Mouse (Mus musculus): ENCODE results near the gene Arid3a.

Gene Arid3a

DNA sequence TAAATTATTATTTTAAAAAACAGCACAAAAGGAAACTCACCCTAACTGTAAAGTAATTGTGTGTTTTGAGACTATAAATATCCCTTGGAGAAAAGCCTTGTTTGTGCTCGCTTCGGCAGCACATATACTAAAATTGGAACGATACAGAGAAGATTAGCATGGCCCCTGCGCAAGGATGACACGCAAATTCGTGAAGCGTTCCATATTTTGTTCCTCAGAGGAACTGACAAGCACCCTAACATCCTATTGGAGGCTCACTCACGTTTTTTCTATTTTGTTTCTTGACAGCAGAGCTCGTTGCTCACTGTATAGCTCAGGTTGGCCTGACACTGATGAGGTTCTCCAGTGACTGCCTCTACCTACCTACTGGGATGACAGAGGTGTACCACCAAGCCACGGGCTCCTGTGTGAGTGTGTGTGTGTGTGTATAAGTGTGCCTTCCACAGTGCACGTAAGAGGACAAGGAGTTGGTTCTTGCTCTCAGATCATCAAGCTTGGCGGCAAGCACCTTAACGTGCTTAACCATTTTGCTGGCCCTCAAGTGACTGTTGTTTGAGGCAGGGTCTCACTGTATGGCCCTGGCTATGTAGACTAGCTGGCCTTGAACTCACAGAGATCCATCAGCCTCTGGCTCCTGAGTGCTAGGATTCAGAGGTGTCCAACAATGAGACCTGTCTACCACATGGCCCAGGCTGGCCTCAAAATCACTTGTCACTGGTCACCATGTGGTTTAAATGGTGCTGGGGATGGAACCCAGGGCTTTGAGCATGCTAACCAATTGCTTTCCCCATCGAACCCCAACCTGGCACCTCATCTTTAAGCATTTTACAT, 17.5 kb upstream of the Arid3a start:
- no peak for DNase-seq

DNA sequence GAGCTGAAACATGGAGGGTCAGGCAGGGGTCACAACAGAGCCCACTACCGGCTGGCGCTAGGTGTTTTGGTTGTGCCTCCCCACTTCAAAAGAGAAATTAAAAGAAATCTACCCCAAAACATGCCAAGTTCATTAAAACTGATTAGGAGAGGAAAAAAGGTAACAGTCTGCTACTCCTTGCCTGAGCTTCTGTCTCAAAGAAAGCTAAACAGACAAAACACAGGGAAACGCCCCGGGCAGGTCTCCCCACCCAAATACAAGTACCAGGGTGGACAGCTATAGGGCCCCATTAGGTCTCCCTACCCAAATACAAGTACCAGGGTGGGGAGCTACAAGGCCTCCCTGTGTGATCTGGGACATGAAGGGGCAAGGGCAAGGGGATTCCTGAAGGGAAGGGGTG, 16.3 kb upstream of the Arid3a start, which contains the start of gene Gm26602:
Gene Gm26602, plus strand, starts transcription at position 301 of the 400 bp plus-strand sequence.
- no peak for DNase-seq

DNA sequence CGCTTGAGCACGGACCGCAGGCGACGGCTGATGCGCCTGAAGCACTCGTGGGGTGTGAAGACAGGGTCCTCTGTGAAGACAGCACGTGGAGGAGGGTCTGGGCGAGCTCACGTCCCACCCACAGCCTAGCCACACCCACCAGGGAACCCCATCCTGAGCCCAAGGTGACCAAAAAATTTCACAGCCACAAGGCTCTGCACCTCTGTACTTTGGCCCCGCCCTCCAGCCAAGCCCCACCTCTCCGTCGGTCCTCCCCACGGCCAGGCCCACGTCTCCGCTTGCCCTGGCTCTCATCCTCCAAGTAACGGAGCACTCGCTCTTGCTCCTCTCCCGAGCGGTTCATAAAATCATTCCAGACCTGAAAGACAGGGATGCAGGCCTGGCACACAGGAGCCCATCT, 14.4 kb upstream of the Arid3a start:
- no peak for DNase-seq

DNA sequence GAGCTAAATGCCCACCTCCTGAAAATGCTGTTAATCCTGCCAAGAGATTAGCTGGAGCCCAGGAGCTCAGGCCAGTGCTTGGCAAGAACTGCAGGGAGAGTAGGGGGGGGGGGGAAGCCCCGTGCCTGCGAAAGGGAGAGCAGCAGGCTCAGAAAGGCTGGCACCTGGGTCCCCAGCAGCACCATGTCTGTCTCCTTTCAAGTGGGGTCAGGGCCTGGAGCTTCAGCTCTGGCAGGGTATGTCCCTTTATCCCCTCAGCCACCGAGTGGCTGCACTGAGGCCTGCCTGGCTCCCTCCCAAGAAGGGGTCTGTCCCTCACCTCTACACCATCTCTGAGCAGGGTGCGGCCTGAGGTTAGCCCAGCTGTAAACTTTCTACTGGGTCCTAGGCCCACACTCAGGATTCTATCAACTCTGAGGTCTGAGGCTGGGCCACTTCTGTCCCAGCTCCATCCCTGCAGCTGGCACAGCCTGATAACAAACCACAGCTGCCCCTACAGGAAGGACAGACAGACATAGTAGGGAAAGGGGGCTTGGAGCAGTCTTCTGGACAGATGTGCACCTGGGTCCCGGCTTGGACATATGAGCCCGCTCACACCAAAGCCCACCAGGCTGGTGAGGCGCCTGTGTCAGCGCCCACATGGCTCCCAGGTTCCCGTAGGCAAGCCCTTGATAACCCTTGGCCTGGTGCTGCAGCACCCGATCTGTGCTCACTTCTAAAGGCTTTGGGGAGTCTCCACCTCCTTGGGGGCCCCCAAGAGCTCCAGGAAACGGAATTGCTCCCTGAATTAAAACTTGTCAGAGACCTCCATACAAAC, 12.5 kb upstream of the Arid3a start:
- no peak for DNase-seq

DNA sequence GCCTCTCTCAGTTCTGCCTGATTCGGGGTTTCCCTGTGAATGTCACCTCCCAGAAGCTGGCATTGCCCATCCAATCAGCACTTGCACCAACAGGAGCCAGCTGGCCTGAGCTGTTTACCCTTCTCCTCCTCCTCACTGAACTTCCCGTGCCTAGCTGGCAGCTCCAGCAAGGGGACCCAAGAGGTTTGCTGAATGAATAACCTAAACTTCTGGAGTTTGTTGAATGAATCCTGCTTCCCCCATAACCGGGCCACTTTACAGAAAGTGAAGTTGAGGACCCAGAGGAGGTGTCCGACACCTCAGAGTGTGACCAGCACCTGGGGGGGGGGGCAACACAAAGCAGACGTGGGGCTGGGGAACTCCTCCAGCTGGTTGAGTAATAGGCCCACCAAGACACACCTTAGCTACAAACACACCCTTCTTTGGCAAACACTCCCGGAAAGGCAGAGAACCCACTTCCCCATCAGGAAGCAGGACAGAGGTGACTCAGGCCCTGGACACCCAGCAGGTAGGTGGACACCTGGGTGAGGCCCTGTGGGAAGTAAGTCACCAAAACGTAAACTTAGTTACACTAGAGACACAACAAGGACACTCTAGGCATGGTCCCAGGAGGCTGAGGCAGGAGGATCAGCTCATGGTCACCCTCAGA, 11.8 kb upstream of the Arid3a start:
- no peak for DNase-seq

DNA sequence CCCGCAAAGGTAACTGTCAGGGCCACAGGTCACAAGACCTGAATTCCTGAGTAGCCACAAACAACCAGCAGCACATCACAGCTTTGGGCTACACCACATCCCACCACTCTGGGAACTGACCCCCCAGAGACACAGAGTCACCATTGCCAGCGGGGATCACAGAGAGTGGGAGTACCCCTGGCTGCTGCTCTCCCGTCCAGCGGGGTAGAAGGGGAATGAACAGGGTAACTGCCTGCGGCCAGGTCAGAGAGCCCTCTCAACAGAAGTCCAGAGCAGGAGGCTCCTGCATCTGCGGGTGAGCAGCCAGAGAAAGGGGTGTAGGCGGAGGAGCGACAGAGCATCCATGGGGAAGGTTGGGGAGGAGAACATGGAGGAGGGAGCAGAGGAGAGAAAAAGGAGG, 10.8 kb upstream of the Arid3a start:
- DNase-seq: no peak

DNA sequence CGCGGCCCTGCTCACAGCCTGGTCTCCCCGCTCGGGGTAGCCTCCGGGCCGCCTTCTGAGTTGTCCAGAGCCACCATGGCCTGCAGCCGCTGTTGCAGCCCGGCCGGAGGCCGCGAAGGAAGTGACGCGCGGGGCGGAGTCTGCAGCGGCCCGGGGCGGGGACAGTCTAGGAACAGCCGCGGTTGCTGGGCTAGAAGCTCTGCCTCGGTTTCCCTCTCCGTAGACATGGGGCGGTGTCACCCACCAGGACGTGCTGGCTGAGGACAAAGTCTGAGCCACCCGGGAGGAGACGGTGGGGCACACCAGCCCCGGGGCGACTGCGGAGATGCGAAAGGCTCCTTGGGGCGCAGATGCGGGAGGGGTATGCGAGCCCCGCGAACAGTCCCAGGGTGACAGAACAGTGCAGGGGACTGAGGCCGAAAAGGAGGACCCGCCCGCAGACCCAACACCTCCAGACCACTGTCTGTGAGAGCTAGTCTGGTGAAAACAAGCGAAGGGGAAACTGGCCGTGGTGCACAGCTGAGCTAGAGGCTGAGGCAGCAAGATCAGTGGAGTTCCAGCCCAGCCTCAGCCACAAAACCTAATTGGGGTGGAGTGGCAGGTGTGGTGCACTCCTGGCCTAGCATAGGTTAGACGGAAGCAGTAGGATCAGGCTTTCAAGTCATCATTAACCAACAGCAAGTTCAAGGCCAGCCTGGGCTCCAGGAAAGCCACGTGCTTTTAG, 9.9 kb upstream of the Arid3a start, which contains the start of gene Kiss1r:
Gene Kiss1r, plus strand, starts transcription at position 164 of the 724 bp plus-strand sequence.
- DNase-seq: peak; percentile 91

DNA sequence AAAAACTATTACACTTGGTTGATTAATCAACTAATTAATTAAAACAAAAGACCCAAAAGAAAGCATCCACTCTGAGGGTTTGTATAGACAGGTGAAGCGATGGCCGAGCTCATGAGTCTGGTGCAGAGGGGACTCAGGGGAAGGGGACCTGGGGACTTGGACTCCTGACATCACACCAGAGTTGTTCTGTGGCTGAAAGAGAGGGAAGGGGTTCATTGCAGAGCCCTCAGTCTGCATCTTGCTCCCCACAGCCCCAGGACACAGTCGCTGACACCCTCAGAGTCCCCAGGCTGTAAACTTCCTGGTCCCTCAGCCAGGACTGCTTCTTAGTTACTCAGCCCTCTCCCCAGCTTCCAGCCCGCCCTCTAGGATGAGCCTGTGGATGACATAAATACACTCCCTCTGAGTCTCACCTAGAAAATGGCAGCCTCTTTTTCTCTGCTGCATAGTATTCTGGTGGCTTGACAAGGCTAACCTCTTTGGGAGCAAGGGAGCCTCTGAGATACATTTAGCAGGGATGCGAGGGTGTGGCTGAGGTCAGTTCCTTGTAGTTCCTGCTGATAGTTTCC, 9.2 kb upstream of the Arid3a start:
- no peak for DNase-seq

DNA sequence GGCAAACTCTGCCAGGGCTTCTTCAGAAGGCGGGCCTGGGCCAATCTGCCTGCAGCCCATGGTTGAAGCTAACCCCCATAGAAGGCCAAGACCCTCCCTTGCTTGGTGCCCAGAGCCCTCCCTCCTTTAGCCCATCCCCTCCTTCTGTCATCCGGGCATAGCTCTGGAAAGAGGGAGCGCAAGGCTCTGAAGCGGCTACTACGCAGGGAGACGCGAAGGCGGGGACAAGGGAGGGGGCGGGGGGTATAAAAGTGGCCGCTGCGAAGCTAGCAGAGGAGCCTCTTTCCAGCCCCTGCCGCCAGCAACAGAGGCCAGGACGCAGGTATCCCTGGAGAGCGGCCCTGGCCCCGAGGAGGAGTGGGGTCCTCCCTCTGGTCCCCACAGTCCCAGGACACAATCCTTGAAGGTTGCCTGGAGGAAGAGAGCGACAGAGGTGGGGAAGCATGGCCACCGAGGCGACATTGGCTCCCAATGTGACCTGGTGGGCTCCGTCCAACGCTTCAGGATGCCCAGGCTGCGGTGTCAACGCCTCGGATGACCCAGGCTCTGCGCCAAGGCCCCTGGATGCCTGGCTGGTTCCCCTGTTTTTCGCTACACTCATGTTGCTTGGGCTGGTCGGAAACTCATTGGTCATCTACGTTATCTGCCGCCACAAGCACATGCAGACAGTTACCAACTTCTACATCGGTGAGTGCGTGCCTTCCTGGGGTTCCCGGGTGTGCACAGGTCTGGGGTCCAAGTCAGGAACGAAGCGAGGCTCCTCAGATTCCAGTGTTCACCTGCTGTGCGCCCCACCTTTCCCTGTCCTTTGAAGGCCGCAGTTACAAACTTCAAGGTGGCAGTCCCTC, 8.4 kb upstream of the Arid3a start:
- peak; percentile 52 for DNase-seq

DNA sequence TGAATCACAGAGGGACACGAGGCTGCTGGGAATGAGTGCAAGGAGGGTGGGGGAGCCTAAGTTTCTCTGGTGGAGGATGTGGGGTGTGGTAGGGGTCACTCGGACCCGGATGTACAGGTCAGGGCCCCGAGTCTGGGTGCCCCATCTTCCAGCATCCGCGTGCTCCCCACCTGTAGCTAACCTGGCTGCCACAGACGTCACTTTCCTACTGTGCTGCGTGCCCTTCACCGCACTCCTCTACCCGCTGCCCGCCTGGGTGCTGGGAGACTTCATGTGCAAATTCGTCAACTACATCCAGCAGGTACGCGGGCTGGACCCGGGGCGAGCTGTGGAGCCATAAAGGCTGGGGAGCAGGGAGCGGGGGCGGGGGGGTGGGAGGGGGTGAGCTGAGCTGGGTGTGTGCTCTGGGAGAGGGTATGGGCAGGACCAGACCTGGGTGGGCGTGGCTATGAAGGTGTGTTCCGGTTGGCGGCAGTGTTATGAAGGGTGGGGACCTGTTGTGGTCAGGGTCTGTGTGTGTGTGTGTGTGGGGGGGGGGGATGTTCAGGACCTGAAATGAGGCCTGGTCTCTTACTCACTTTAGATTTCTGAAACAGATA, 7.5 kb upstream of the Arid3a start:
- no peak for DNase-seq

DNA sequence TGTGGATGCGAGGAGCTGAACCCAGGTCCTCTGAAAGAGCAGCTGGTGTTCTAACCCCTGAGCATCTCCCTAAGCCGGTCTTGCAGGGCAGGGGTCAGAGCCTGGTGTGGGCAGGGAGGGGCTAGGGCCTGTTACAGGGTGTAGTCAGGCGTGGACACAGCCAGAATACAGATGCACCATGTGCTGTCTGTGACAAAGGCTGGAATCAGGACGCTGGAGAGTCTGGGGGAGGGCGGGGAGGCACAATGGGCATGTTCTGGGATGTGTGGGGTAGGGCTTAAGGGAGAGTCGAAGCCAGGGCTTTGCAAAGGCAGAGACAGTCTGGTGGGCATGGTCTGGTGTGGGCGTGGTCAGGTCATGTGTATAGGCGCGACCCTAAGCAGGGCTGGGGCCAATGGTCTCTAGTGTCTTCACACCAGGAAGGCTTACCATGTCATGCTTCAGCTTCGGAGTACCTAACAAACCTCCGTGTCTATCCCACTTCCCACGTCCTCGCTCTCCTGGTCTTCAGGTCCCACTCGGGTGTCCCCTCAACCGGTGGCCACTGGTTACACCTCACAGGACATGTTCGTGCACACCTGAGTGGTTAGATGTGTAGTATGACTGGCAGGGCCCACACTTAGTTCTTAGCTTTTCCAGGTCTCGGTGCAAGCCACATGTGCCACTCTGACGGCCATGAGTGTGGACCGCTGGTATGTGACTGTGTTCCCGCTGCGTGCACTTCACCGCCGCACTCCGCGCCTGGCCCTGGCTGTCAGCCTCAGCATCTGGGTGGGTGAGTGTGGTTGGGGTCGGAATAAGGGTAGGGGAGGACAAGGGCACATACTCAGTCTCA, 6.6 kb upstream of the Arid3a start:
- DNase-seq: no peak

DNA sequence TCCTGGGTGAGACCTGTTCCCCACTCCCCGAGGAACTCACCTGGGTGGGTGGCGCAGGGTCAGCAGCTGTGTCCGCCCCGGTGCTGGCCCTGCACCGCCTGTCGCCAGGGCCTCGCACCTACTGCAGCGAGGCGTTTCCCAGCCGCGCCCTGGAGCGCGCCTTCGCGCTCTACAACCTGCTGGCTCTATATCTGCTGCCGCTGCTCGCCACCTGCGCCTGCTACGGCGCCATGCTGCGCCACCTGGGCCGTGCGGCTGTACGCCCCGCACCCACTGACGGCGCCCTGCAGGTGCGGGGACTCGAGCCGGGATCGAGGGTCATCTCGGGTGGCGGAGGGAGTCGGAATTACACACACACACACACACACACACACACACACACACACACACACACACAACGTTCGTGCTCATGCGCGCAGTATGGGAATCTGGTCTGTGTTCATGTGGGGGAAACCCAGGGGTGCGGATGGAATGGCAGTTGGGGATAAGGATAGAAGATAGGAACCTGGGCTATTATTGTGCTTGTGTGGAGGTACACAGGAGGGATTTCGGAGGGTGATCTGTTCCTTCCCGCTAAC, 5.8 kb upstream of the Arid3a start, which contains the start of gene R3hdm4:
Gene R3hdm4, minus strand, starts transcription at position 251 of the 578 bp plus-strand sequence.
- no peak for DNase-seq

DNA sequence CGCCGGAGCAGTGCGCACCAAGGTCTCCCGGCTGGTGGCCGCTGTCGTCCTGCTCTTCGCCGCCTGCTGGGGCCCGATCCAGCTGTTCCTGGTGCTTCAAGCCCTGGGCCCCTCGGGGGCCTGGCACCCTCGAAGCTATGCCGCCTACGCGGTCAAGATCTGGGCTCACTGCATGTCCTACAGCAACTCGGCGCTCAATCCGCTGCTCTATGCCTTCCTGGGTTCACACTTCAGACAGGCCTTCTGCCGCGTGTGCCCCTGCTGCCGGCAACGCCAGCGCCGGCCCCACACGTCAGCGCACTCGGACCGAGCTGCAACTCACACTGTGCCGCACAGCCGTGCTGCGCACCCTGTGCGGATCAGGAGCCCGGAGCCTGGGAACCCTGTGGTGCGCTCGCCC, 5.3 kb upstream of the Arid3a start:
- DNase-seq: no peak

DNA sequence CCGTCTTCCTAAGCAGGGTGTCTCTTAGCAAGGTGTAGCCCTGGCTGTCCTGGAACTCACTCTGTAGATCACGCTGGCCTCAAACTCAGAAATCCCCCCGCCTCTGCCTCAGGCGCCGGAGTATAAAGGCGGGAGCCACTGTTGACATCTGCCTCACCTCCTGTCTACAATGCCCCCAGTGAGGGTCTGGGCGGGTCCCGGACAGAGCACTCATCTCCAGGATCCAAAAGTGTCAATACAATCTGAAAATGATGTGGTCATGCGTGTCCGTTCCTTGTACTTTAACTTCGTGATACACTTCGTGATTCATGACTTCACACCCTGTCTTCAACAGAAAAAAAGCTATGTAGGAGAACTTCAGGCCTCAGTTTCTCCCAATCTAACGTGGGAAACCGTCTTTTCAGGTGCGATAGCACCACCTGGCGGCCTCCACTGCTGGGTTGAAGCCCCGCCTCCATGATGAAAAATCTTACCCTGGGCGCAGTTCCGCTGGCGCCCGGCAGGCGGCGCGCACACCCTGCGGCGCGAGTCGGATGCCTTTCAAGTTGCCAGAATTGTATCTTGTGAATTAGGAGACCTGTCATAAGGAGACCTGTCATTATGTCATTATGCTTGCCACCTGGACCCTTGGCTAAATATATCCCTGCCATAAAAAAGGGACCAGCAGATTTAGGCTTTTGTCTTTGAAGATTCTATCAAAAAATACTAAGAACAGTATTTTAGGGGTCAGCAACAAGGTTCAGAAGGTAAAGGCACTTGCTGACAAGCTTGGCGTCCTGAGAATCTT, 1.7 kb upstream of the Arid3a start:
- DNase-seq: peak; percentile 96

DNA sequence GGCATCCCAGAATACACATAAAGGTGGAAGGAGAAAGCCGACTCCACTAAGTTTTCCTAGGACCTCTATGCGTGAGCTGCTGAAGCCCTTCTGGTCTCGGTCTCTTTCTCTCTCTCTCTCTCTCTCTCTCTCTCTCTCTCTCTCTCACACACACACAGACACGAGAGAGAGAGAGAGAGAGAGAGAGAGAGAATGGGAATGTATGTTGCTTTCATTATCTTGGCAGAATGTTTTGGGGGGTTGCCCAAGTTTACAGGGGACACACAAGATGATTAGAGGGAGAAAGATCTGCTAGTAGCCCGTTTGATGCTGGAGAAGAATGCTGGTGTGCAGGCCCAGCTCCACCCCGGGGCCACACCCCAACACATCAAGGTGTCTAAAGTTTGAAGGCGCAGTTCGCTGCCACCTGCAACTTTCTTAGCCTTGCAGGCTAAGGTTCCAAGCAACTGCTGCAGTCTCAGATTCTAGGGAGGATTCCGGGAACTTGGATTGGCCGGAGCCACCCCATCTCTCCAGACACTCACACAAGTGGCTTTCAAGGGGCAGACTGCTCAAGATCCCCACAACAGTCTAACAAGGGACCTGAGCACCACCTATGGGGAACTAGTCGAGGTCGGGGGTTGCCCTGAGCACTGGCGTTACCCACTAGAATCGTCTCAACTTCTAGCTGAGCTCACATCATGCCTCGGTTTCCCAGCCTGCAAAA, 905 bp upstream of the Arid3a start:
- no peak for DNase-seq

DNA sequence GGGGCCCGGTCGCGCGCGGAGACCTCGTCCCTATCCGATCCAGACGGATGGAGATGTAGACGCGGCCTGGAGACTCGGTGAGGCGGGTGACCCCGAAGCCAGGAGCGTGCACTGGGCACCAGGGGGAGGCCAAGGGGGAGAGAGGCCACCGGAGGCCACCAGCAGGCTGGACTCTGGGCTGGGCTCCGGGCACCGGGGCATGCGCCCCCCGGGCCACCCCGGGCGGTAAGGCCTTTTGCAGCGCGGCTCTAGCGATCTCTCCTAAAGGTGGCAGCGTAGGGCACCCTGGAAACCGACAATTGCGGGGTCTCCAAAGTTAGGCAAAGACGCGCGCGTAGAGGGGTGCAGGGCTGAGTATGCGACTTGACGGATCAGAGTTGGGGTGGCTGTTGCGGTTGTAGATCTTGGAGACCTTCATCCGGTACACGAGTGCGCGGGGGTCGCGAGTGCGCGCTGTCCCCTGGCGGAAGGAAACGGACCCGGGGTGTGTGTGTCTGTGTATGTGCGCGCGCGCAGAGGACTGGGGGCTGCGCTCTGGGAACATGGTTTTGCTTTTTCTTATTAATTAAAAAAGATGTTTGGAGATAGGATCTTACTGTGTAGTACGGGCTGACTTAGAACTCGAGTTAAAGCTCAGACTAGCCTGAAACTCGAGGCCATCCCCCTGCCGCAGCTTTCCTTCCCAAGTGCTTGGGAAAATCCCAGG, 634 bp downstream of the Arid3a start:
- peak; percentile 61 for DNase-seq

DNA sequence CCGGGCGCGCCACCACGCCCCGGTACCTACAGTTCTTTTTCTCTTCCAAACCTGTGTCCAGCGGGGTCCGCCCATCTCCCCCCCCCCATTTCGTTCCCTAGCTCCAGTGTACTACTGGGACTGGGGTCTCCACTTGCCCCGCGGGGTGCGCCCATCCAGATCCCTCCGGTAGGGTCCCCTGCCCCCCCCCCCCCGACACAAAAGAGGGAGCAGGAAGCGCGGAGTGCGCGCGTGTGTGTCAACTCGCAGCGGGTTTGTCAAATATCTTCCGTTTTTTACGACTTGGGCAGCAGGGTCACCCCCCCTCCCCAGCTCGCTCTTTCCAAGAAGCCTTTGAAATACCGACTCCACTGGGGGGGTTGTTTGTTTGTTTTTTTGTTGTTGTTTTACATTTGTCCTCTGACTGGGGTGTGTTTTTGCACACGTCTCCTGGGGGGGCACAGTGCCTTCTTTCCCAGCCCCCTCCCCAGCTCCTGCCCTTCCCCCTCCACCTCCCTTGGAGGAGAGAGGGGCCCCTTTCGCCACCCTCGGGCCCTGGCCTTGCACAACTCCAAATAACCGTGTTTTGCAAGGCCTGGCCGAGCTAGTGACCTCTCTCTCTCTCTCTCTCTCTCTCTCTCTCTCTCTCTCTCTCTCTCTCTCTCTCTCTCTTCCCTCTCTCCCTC, 1.3 kb downstream of the Arid3a start:
- peak; percentile 53 for DNase-seq

Measured in lung, postnatal 14 days (tissue).